Mouse (Mus musculus) cortical plate, adult 2 months (tissue): ENCODE results near the gene Rc3h2. TPM values are rescaled to one million over a fixed set of nuclear protein-coding genes. Genes with fewer than 3 reads are reported as not detected.

Experiments
- H3K27ac ChIP-seq: fragments of 200-500 bp; 2 replicates; pipeline ENCODE4 v1.5.1; 2012; ENCODE audit warnings: low read length, control low read depth, inconsistent platforms; ENCODE audit not compliant: insufficient read depth
- H3K4me1 ChIP-seq: fragments of 200-500 bp; 2 replicates; pipeline ENCODE4 v1.6.1; 2011; ENCODE audit warnings: low read length; ENCODE audit not compliant: control insufficient read depth, insufficient read depth
- H3K4me3 ChIP-seq: fragments of 200-500 bp; 2 replicates; pipeline ENCODE4 v1.5.1; 2011; ENCODE audit warnings: mild to moderate bottlenecking, low read length, control low read depth; ENCODE audit not compliant: insufficient read depth
- CTCF ChIP-seq: fragments of 200-500 bp; IDR thresholded peaks from 2 replicates; pipeline ENCODE4 v1.5.1; 2011; ENCODE audit warnings: mild to moderate bottlenecking, control low read depth, low read length; ENCODE audit not compliant: insufficient read depth; ENCODE audit errors: extremely low read depth
- POLR2A ChIP-seq: fragments of 200-500 bp; IDR thresholded peaks from 2 replicates; pipeline ENCODE4 v1.6.1; 2011; ENCODE audit warnings: mild to moderate bottlenecking, low read length, control low read depth; ENCODE audit not compliant: insufficient read depth; ENCODE audit errors: extremely low read depth
- polyA plus RNA-seq: library from polyadenylated mRNA; depleted of rRNA; stranded (reverse); fragments of >200 nt; gene quantifications from 2 replicates; pipeline ENCODE4 v1.2.3, GENCODE M21; 2012; rRNA removed

Rc3h2 gene
- 25.2 and 25.5 TPM in 2 replicates for polyA plus RNA-seq

GRCm38 (mm10) chr2:37422306-37423304, at the start of gene Rc3h2:
Gene Rc3h2, minus strand, starts transcription at chr2:37422903.
- Histone ChIP-seq H3K4me3 (peak within 1 kb of the TSS; percentile 96), H3K4me1 (peaks cover 4% of the 10 kb centered on the region; the same call in 1 of the 2 replicates), H3K27ac (peak within 1 kb of the TSS; percentile 50)
- TF ChIP-seq CTCF = no peak
- TF ChIP-seq POLR2A = peak; percentile 90

GRCm38 (mm10) chr2:37466266-37466665, 43.6 kb upstream of the Rc3h2 start:
- Histone ChIP-seq H3K4me3 (no peak overlapping the region), H3K4me1 (no peaks in the 10 kb centered on the region), H3K27ac (no peak overlapping the region)
- TF ChIP-seq CTCF = no peak
- no peak for TF ChIP-seq POLR2A

GRCm38 (mm10) chr2:37460707-37461106, 38.0 kb upstream of the Rc3h2 start:
- H3K4me1 ChIP-seq = no peaks in the 10 kb centered on the region
- H3K4me3 ChIP-seq = no peak overlapping the region
- TF ChIP-seq CTCF (no peak), POLR2A (no peak)
- no peak overlapping the region for H3K27ac ChIP-seq

GRCm38 (mm10) chr2:37452376-37452760, 29.7 kb upstream of the Rc3h2 start:
- Histone ChIP-seq H3K27ac (no peak overlapping the region), H3K4me3 (peak overlapping the region; percentile 75), H3K4me1 (peaks cover 4% of the 10 kb centered on the region; the same call in 1 of the 2 replicates)
- no peak for TF ChIP-seq POLR2A
- TF ChIP-seq CTCF = no peak

GRCm38 (mm10) chr2:37451667-37452375, 29.1 kb upstream of the Rc3h2 start:
- H3K4me3 ChIP-seq = peak overlapping the region; percentile 75
- no peak overlapping the region; the same call in 1 of the 2 replicates for H3K27ac ChIP-seq
- peaks cover 4% of the 10 kb centered on the region; the same call in 1 of the 2 replicates for H3K4me1 ChIP-seq
- no peak for TF ChIP-seq CTCF
- TF ChIP-seq POLR2A = peak; percentile 82

- H3K4me3 ChIP-seq = peak within 1 kb of the TSS; percentile 61
- TF ChIP-seq CTCF = no peak
- peak; percentile 67; the same call in 1 of the 2 replicates for TF ChIP-seq POLR2A
- H3K27ac ChIP-seq = peak within 1 kb of the TSS; percentile 25
- peaks cover 2% of the 10 kb centered on the region for H3K4me1 ChIP-seq
Measured at GRCm38 (mm10) chr2:37442611-37443591, 20.2 kb upstream of the Rc3h2 start, which contains the start of the genes Zbtb26, Zbtb6 and Rabgap1. Gene Zbtb26, minus strand, starts transcription at chr2:37443135. Gene Zbtb6, minus strand, starts transcription at chr2:37443171. Gene Rabgap1, plus strand, starts transcription at chr2:37443279.

GRCm38 (mm10) chr2:37431609-37432008, 8.9 kb upstream of the Rc3h2 start:
- Histone ChIP-seq H3K27ac (no peak overlapping the region), H3K4me1 (no peaks in the 10 kb centered on the region; the same call in 1 of the 2 replicates), H3K4me3 (peak overlapping the region; percentile 91; the same call in 1 of the 2 replicates)
- TF ChIP-seq CTCF (no peak), POLR2A (no peak)
